Mouse (Mus musculus): Measurements from ENCODE around the gene Ucp3.

Gene Ucp3

DNA sequence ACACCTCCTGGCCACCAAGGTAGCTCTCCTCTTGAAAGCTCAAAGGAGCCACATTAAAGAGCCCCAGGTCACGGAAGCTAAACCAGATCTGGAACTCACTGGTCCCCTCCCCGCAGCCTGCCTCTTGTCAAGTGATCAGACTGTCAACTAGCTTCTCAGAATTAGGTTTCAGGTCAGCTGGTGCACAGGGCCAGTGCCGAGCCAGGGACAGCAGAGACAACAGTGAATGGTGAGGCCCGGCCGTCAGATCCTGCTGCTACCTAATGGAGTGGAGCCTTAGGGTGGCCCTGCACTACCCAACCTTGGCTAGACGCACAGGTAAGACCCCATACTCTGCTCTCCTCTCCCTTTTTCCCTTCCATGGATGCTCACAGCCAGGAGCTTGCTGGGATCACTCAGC is at the start of gene Ucp3:
Gene Ucp3, plus strand, starts transcription at position 214 of the 400 bp plus-strand sequence.
- DNase-seq (ENCODE audit: low spot score): no peak

DNA sequence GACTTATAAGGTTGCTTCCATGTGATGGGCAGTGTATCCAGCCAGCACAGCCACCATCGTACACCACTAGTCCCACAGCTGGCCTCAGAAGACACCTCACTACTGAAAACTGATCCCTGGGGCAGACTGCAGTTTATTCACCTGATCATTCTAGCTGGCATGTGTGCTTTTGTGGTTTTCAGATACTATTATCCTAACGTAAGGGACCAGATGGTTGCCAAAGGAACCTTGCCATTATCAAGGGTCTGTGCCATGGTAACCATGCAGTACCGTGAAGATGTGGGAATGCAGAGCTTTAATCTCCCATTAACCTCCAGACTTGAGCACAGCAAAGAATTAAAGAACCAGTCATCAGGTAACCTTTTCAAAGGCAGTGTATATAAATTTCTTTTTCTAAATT is 47.0 kb upstream of the Ucp3 start:
- DNase-seq (ENCODE audit: low spot score): no peak

DNA sequence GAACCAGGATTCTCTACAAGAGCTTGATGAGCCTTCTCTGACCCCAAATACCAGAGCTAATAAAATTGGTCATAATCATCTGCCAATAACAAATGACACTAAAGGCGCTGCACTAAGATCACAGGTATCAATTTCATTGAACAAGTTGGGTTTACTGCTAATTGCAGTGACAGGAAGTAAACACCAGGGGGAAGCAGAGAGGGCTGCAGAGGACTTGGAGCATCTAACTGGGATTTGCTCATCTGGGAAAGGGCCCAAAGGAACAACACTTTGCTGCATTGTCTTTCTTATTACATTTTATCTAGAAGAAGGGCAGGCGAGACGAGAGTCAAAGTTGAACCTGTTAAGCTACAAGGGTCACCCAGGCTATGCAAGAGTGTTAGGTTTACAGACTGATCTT is 43.7 kb upstream of the Ucp3 start:
- DNase-seq (ENCODE audit: low spot score): peak; percentile 23

DNA sequence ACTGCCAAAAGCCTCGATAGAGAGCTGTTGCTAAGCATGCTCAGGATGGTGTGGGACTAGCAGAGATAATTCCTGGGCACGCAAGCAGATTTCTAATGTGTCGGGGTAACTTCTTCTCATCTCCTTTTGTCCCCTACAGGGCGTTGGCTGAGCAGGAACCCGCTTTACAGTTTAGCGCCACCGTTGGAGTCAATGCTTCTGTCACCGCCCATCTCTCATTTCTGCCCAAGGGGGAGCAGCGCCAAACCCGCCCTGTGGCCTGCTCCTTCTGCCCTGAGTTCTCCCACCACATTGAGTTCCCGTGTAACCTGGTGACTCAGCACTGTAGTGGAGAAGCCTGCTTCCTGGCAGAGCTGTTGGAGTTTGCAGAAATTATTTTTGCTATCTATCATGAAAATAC is 42.9 kb upstream of the Ucp3 start:
- DNase-seq (ENCODE audit: low spot score): peak; percentile 8

DNA sequence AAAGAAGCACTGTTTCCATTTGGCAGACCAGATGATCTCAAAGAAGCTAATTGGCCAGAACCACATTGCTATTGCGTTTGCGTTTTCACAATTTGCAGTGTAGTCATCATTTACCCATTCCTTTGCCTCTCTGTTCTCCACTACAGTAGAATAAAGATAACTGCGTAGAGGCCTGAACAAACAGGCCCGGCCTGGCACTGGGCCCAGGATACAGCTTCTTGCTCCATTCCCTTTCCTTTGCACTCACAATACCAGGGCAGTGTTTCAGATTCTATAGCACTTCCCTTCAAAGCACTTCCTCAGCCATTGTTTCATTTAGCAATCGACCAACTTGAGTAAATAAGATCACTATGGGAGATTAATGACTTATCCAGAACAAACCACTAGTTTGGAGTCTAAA is 41.7 kb upstream of the Ucp3 start:
- peak; percentile 52 for DNase-seq (ENCODE audit: low spot score)

DNA sequence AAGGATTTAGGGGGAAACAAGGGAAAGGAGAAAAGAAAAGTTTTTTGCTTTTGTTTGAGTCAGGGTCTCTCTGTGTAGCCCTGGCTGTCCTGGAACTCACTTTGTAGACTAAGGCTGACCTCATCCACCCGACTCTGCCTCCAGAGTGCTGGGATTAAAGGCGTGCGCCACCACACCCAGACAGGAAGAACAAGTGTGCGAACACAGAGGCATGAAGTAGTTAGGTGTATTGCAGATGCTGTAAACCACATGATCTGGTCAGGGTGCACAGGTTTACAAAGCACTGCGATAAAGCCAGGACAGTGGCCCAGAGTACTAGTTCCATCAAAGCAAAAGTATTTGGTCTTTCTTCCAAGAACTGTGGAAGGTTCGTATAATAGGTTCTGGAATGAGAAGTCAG is 39.5 kb upstream of the Ucp3 start:
- no peak for DNase-seq (ENCODE audit: low spot score)

DNA sequence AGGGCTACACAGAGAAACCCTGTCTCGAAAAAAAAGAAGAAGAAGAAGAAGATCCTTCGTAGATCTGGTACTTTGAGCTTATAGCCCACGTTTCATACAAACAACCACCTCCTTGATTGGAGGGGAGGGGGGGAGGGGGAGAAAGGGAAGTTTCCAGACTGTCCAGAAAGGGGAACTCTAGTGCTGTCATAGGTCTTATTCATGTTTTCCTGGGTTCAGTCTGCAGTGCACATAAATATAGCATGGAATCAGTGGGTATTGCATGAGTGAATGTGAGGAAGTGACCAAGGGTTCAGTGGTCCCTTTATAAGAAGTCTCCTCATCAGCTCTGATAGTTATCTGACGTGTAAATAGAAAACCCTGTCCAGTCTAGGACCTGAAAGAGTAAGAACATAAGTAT is 29.1 kb upstream of the Ucp3 start:
- DNase-seq (ENCODE audit: low spot score): no peak

DNA sequence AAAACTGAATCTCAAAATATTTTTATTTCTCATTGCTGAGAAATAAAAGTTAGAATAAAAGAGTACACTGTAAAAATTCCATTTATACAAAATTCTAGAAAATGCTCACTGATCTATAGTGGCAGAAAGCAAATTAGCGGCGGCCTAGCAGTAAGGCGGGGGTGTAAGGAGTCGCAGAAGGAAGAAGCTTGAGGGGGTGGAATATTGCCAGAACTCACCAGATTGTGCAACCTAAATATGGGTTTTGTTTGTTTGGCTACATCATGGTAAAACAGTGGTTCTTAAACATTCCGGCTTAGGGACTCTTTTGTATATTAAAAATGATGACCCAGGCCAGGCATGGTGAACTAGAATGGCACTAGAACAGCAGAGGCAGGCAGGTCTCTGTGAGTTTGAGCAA is 26.5 kb upstream of the Ucp3 start:
- DNase-seq (ENCODE audit: low spot score): no peak

DNA sequence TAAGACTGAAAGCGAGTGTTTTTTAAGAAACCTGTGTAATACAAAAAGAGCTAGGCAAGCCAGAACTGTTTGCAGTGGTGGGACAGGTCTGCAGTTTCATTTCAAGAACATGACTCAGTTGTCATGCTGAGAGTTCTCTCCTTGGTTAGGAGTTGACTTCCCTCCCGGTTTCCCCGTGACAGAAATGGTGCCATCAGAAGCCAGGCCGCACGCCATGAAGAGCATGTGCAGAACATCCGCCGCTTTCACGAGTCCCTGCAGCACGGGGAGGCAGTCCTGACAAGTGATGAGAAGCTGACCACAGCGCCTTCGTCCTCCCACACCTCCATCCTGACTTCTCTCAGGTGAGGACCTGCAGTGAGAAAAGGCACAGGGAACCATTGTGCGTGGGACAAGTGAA is 24.3 kb upstream of the Ucp3 start:
- no peak for DNase-seq (ENCODE audit: low spot score)

DNA sequence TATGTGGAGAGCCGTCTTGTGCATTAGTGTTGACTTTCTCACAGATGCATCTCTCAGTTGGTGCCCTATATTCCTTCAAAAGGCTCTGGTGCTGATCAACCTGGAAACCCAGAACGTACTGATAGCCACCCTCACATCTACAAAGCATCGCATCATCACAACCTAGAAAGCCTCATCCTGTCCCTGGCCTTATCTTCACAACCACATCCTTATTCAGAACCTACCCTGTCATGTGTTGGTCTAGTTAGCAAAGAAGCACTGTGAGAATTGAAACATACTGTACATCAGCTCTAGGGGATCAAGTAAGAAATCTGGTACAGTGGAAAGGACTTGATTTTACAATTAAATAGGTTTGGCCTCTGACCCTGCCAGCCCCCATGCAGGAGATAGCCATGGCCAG is 23.8 kb upstream of the Ucp3 start:
- DNase-seq (ENCODE audit: low spot score): no peak

DNA sequence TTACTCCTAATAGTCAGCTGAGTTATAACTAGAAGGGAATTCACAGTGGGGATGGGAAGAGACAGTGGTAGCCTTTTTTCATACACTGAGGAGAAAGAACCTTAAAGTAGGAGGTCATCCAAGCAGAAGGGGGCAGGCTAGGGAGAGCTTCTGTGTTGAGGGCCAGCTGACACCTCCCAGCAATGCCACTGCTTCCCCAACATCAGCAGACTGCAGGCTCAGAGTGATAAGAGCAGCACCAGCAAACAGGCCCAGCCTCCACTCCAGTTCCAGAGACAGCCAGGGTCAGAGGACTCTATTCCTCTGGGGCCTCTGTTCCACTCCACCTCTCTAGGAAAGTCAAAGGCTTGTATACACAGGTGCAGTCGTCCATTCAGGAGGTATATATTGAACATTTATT is 14.6 kb upstream of the Ucp3 start:
- no peak for DNase-seq (ENCODE audit: low spot score)

DNA sequence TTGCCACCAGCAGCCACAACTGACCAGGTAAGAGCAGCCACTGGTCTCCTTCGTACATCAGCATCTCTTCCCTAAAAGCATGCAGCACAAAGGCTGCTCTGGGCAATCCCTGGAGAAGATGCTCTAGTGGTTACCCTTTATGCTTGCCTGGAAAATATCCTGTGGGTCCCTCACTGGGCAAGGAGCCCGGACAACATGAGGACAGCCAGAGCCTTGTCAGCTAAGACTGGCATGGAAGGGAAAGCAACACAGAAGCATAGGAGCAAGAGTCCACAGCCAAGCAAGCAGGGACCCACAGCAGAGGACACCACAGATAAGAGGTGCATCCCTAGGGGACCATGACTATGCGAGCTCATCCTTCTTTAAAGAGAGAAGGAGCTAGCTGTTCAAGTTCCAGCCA is 12.9 kb upstream of the Ucp3 start:
- no peak for DNase-seq (ENCODE audit: low spot score)

DNA sequence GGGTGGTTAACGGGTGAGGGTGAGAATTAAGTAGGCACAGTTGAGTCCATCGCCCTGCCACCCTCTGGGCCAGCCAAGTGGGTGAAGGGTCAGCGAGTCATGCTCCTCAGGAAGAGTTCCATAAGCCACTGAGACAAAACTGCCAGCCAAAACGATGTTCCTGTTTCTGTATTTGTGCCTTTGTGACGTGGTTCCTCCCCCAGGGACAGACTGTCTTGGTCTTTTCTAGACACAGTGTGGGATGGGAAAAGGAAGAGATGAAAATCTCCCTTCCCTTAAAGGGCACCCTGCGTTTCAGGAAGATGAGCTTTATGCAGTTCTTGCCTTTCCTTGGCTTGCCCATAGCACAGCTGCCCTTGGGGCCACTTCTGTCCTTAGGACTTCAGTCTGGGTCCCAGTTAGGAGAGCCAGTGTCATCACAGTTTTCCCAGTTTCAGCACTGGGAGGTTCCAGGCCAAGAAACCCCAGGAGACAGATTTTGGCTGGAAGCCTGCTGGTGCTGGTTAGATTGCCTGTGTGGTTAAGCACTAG is 11.1 kb upstream of the Ucp3 start:
- peak; percentile 60 for DNase-seq (ENCODE audit: low spot score)

DNA sequence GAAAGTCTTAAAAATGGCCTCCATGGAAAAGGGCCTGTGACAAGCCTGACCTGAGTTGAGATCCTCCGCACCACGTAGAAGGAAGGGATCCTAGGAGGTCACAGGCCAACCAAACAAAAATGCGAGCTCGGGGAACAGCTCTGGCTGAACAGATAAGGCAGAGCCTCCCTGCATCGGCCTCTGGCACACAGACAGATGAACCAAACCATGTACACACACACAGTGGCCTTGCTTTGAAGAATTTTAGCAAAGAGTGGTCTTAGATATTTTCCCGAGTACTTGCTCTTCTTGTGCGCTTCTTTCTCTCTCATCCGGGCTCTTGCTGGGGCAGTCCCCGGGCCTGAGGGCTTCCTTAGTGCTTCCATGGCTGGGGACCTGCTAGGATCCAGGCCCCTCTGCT is 9.6 kb upstream of the Ucp3 start:
- DNase-seq (ENCODE audit: low spot score): no peak

DNA sequence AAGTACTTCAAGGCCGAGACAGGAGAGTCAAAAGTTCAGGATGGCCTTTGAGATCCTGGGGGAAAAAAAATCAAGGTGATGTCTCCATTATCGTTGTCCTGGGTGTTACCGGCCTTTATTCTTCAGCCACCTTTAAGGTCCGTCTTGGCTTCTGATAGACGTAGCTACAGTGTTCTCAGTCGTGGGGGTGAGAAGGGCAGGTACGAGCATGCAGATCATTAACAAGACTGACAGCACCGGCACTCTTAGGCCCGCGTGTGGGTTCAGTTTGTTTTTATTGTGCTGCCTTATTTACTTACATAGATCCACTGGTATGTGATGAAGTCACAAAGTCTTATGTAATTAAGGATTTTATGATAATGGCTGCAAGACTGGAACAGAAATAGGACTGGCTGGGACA is 9.0 kb upstream of the Ucp3 start:
- DNase-seq (ENCODE audit: low spot score): no peak

DNA sequence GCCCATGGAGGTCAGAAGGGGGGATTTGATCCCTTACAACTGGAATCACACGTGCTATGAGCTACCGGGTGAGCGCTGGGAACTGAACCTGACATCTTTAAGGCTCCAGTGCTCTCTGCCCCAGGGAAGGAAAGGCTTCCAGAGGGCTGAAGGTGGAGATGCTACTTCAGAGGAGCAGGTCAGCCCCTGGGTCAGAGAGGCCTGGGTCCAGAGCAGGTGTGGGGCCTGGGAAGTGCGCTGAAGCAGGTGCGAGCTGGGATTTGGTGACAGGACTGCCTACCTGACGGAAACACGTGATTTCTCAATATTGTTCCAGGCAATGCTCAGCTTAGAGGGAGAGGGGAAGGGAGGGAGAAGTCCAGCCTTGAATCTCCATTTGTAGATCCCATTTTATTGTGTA is 8.5 kb upstream of the Ucp3 start:
- DNase-seq (ENCODE audit: low spot score): no peak

DNA sequence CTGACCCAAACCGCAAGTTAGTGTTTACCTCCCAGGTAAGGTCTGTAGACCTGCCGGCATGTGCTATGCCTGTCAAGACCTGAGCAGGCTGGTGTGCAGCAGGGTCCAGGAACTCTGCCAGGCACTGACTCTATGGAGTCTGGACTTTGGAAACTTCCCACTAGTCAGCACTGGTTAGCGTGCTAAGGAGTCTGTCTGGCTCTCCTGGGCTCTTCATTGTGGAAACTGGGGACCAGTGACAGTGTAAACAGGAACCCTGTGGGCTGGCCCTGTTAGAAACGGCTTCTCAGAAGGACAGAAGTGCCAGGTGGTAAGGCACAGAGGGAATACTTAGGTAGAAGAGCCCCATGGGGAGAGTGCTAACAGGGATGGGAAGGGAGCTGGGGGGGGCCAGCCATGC is 7.5 kb upstream of the Ucp3 start:
- no peak for DNase-seq (ENCODE audit: low spot score)

DNA sequence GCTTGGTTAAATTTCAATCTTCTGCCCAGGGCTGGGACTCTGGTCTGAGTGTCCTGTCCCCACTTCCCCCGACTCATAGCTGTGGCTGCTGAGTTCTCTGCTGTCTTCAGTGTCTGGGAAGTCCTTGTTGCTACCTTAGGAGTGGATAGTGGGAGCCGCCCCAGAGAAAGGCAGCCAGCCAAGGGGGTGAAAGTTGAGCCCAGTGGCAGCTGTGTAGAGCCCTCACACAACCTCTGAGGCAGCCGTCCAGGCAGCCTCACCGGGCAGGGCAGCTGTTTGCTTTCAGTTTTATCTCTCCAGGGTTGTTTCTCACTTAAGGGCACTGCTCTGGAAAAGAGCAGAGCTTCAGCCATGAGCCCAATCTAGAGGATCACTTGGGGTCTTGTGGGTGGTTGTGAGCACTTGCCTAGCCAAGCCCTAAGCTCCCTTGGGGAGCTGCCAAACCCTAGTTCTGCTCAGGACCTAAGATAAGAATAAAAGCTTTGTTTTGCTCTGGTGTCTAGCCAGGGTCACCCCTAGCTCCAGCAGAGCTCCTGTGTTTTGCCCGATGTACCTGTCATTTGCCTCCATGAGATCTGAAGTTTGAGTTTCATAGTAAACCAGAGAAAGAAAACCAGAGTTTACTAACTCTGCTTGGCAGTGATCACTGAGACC is 7.0 kb upstream of the Ucp3 start:
- peak; percentile 91 for DNase-seq (ENCODE audit: low spot score)

DNA sequence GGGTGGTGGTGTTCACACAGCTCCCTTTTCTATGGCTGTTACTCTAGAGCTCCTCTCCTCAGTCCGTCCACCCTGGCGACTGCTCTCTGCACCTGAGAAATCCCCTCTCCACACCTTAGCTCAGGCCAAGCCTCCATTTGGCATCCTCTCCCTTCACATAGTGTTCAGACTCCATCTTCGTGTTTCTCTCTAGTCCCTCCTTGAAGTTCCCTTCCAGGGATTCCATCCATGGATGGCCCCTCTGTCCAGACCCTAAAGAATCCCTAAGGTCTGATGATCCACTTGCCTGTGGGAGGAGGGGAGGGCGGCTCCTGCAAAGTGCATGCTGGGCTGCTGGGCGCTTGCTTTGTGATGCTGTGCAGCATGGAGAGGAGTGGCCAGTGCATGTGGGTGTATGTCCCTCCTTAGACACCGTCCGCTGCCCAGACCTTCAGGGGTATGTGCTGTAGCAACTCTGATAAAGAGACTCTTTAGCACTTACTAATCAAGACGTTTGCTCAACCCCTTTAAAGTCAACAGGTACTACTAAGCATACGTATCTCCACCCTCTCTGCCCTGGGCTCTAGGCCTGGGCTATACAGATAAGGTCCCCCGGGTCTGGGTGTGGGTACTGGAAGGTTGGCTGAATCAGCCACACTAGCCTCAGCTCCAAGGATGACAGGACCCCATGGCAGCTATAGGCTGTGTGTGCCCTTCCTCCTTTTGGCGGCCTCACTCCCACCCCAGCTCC is 5.8 kb upstream of the Ucp3 start:
- DNase-seq (ENCODE audit: low spot score): no peak

DNA sequence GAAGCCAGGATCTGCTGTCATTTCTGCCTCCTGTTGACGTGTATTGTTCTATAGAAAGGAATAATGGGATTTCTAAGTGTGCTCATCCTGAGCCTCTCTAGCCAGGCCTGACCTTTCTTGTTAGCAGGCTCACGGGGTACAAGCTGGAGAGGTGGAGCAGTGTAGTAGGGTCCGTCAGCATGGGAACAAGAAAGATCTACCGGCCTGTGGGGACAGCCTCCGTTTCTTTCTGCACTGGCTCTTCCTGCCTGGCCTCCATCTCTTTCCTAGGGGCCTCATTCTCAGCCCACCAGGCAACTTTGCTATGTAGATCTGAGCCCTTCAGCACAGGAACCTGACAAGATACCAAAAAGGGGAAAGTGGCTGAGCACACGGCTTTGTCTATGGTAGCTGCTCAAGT is 4.0 kb upstream of the Ucp3 start:
- DNase-seq (ENCODE audit: low spot score): no peak

DNA sequence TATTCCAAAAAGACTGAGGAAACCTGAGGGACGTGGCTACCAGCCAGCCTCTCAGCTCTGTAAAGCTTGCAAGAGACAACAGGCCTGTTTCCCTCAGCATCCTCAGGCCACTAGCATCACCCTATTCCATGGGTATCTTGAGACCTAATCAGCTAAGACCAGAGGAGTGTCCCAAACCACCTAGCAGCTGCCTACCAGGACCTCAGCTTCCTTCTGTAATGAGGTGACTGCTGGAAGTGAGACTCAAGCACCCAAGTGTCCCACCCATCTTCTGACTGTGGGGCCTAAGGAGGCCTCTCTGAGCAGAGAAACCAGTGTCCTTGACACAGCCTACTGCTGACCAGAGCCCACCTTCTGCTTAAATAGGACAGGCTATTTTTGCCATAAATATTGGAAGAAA is 3.3 kb upstream of the Ucp3 start:
- DNase-seq (ENCODE audit: low spot score): no peak

DNA sequence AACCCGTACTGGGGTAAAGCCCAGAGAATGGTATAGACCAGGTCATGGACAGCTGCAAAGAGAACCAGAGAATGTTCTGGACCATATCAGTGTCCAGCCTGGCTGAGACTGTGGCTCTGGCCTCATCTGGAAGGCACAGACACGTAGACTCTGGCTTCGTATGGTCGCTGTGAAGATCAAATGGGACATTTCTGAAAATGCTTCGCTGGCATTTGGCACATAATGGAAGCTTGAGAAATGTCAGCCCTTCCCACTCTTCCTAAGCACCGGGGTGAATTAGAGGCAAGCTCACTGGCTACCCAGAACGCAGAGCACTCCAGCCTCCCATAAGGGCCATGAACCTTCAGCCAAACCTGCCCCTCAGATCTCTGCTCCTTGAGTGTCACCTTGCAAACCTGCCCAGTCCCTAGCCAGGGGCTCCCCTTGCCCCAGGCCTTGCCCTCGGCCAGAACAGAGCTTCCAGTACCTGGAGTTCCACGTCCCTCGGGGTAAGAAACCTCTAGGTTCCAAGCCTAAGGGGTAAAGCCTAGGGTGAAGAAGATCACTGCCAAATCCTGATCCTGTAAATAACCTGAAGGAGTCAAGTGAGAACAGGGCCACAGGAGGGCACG is 1.9 kb upstream of the Ucp3 start:
- DNase-seq (ENCODE audit: low spot score): no peak

DNA sequence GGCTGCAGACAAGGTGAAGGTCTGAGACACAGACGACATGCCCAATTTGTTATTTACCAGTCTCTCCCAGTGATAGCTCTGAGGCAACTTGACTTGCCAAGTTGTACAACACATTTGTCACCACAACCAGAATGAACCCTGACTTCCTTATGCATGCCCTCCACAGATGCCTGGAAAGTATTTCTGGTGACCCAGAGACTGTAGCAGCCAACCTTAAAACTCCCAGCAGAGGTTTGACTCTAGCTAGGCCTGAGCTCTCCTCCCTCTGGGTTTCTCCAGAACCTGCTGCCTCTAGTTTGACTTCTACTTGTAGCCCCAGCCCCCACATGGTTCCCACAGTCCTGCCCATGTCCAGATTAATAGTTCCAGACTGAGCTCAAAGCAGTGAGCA is 1.4 kb upstream of the Ucp3 start:
- DNase-seq (ENCODE audit: low spot score): no peak
